Mouse (Mus musculus) kidney, embryonic 16.5 days (tissue): ENCODE measurements around the gene Rorc. TPM values are rescaled to one million over a fixed set of nuclear protein-coding genes. Genes with fewer than 3 reads are reported as not detected.
A peak's percentile ranks its signal among the peaks of the same experiment; 100 is the strongest.

Source experiments
- ATAC-seq: fragments of 200-750 bp; cut with Nextera tagmentation; 2 replicates; pipeline ENCODE4 v1.8.0; 2017; ENCODE audit warnings: moderate TSS enrichment; ENCODE audit not compliant: low FRiP score, low TSS enrichment
- H3K27ac ChIP-seq: fragments of 300-500 bp; sonication (generic); 2 replicates; pipeline ENCODE4 v1.5.1; 2014; ENCODE audit warnings: low read length
- H3K27me3 ChIP-seq: fragments of 300-500 bp; sonication (generic); 2 replicates; pipeline ENCODE4 v1.6.1; 2014; ENCODE audit warnings: low read length, control low read depth, mixed read lengths; ENCODE audit not compliant: insufficient read depth
- H3K36me3 ChIP-seq: fragments of 300-500 bp; sonication (generic); 2 replicates; pipeline ENCODE4 v1.6.1; 2014; ENCODE audit warnings: low read length, control low read depth, mixed read lengths; ENCODE audit not compliant: insufficient read depth
- H3K4me1 ChIP-seq: fragments of 300-500 bp; sonication (generic); 2 replicates; pipeline ENCODE4 v1.6.1; 2014; ENCODE audit warnings: low read length, control low read depth, mixed read lengths; ENCODE audit not compliant: insufficient read depth
- H3K4me2 ChIP-seq: fragments of 300-500 bp; sonication (generic); replicated peaks from 2 replicates; pipeline ENCODE4 v1.6.1; 2014; ENCODE audit warnings: low read depth, low read length
- H3K4me3 ChIP-seq: fragments of 300-500 bp; sonication (generic); 2 replicates; pipeline ENCODE4 v1.5.1; 2014; ENCODE audit warnings: mild to moderate bottlenecking, low read length
- H3K9ac ChIP-seq: fragments of 300-500 bp; sonication (generic); replicated peaks from 2 replicates; pipeline ENCODE4 v1.6.1; 2014; ENCODE audit warnings: low read length
- H3K9me3 ChIP-seq: fragments of 300-500 bp; sonication (generic); 2 replicates; pipeline ENCODE4 v1.6.1; 2016; ENCODE audit warnings: low read length, control low read depth
- WGBS: fragments of 180-500 bp; shearing (Covaris S2); extraction: QIAGEN DNeasy Blood & Tissue Kit; methylation state at CpG from one replicate; pipeline ENCODE4 v1.1.7; 2014; 5-methylcytosine and 5-hydroxymethylcytosine counted together
- polyA plus RNA-seq: library from polyadenylated mRNA; unstranded; fragments of >200 nt; fragmentation: Nextera tagmentation; extraction: Ambion mirVana; gene quantifications from 2 replicates; pipeline ENCODE4 v1.2.1, GENCODE M21; 2015

The Rorc gene
- polyA plus RNA-seq, 1 experiment from 2014 or later, result 14.9 TPM

- 89% methylated on average over 10 of the region's 10 CpGs for WGBS
- H3K4me3 ChIP-seq, result no peak overlapping the region
- H3K27me3 ChIP-seq, result no peaks in the 10 kb centered on the region
- H3K4me1 ChIP-seq, result no peaks in the 10 kb centered on the region
- H3K27ac ChIP-seq, result no peak overlapping the region
- ATAC-seq, result no peak
- no peaks in the 10 kb centered on the region for H3K9me3 ChIP-seq
- no peak overlapping the region for H3K9ac ChIP-seq
- H3K36me3 ChIP-seq, result no peaks in the 10 kb centered on the region
- no peak overlapping the region for H3K4me2 ChIP-seq
Measured at GRCm38 (mm10) chr3:94387391-94387790, 14.8 kb downstream of the Rorc start.

GRCm38 (mm10) chr3:94388047-94388446, 15.5 kb downstream of the Rorc start:
- no peak overlapping the region for H3K9ac ChIP-seq
- no peak overlapping the region for H3K4me2 ChIP-seq
- no peak overlapping the region for H3K27ac ChIP-seq
- WGBS, result 65% methylated on average over 5 of the region's 5 CpGs
- ATAC-seq, result no peak
- H3K4me3 ChIP-seq, result no peak overlapping the region
- H3K36me3 ChIP-seq, result no peaks in the 10 kb centered on the region
- H3K27me3 ChIP-seq, result no peaks in the 10 kb centered on the region
- H3K4me1 ChIP-seq, result no peaks in the 10 kb centered on the region
- no peaks in the 10 kb centered on the region for H3K9me3 ChIP-seq

GRCm38 (mm10) chr3:94389420-94389819, 16.8 kb downstream of the Rorc start:
- no peak overlapping the region for H3K27ac ChIP-seq
- no peaks in the 10 kb centered on the region for H3K36me3 ChIP-seq
- H3K9me3 ChIP-seq, result no peaks in the 10 kb centered on the region
- no peak overlapping the region for H3K4me3 ChIP-seq
- no peak for ATAC-seq
- 95% methylated on average over 16 of the region's 16 CpGs for WGBS
- H3K4me2 ChIP-seq, result no peak overlapping the region
- H3K9ac ChIP-seq, result no peak overlapping the region
- no peaks in the 10 kb centered on the region for H3K27me3 ChIP-seq
- H3K4me1 ChIP-seq, result no peaks in the 10 kb centered on the region

- no peak for ATAC-seq
- no peaks in the 10 kb centered on the region for H3K9me3 ChIP-seq
- no peaks in the 10 kb centered on the region for H3K36me3 ChIP-seq
- H3K4me1 ChIP-seq, result no peaks in the 10 kb centered on the region
- WGBS, result 84% methylated on average over 5 of the region's 5 CpGs
- no peak overlapping the region for H3K27ac ChIP-seq
- no peak overlapping the region for H3K9ac ChIP-seq
- H3K4me3 ChIP-seq, result no peak overlapping the region
- H3K27me3 ChIP-seq, result no peaks in the 10 kb centered on the region
- H3K4me2 ChIP-seq, result no peak overlapping the region
Measured at GRCm38 (mm10) chr3:94391001-94391400, 18.4 kb downstream of the Rorc start.

GRCm38 (mm10) chr3:94392128-94392527, 19.5 kb downstream of the Rorc start:
- no peak overlapping the region for H3K27ac ChIP-seq
- no peak for ATAC-seq

GRCm38 (mm10) chr3:94393049-94393448, 20.5 kb downstream of the Rorc start:
- 68% methylated on average over 4 of the region's 4 CpGs for WGBS
- no peak overlapping the region for H3K9ac ChIP-seq
- no peak overlapping the region for H3K27ac ChIP-seq
- no peak overlapping the region for H3K4me3 ChIP-seq
- no peak for ATAC-seq
- peaks cover 11% of the 10 kb centered on the region for H3K27me3 ChIP-seq
- H3K9me3 ChIP-seq, result no peaks in the 10 kb centered on the region
- no peaks in the 10 kb centered on the region for H3K4me1 ChIP-seq
- H3K4me2 ChIP-seq, result no peak overlapping the region
- H3K36me3 ChIP-seq, result no peaks in the 10 kb centered on the region

More at GRCm38 (mm10) chr3:94392128-94392527, 19.5 kb downstream of the Rorc start:
- H3K4me1 ChIP-seq, result no peaks in the 10 kb centered on the region
- H3K4me3 ChIP-seq, result no peak overlapping the region
- no peaks in the 10 kb centered on the region for H3K9me3 ChIP-seq
- peaks cover 4% of the 10 kb centered on the region; the same call in 1 of the 2 replicates for H3K27me3 ChIP-seq
- H3K4me2 ChIP-seq, result no peak overlapping the region
- no peak overlapping the region for H3K9ac ChIP-seq
- 75% methylated on average over 2 of the region's 2 CpGs for WGBS
- no peaks in the 10 kb centered on the region for H3K36me3 ChIP-seq

GRCm38 (mm10) chr3:94396336-94396735, 23.7 kb downstream of the Rorc start:
- 86% methylated on average over 1 of the region's 1 CpGs for WGBS
- peaks cover 29% of the 10 kb centered on the region for H3K27me3 ChIP-seq
- no peaks in the 10 kb centered on the region for H3K36me3 ChIP-seq
- H3K4me2 ChIP-seq, result no peak overlapping the region
- no peak overlapping the region for H3K9ac ChIP-seq
- H3K4me3 ChIP-seq, result no peak overlapping the region
- H3K9me3 ChIP-seq, result no peaks in the 10 kb centered on the region
- H3K27ac ChIP-seq, result no peak overlapping the region
- ATAC-seq, result no peak
- H3K4me1 ChIP-seq, result no peaks in the 10 kb centered on the region; the same call in 1 of the 2 replicates

GRCm38 (mm10) chr3:94396851-94397250, 24.3 kb downstream of the Rorc start:
- H3K27me3 ChIP-seq, result peaks cover 29% of the 10 kb centered on the region
- no peaks in the 10 kb centered on the region; the same call in 1 of the 2 replicates for H3K4me1 ChIP-seq
- ATAC-seq, result no peak
- 82% methylated on average over 4 of the region's 4 CpGs for WGBS
- H3K27ac ChIP-seq, result no peak overlapping the region
- no peak overlapping the region for H3K4me3 ChIP-seq
- no peaks in the 10 kb centered on the region for H3K9me3 ChIP-seq
- no peak overlapping the region for H3K9ac ChIP-seq
- H3K4me2 ChIP-seq, result no peak overlapping the region
- no peaks in the 10 kb centered on the region for H3K36me3 ChIP-seq

- Histone ChIP-seq H3K36me3 (no peaks in the 10 kb centered on the region), H3K9ac (peak within 1 kb of the TSS; percentile 48), H3K4me1 (no peaks in the 10 kb centered on the region; the same call in 1 of the 2 replicates), H3K4me3 (peak within 1 kb of the TSS; percentile 35), H3K4me2 (peak within 1 kb of the TSS; percentile 59), H3K27ac (no peak within 1 kb of the TSS), H3K27me3 (peaks cover 32% of the 10 kb centered on the region), H3K9me3 (no peaks in the 10 kb centered on the region)
- ATAC-seq, result no peak
- WGBS, result 74% methylated on average over 6 of the region's 6 CpGs
Measured at GRCm38 (mm10) chr3:94398217-94398616, 25.6 kb downstream of the Rorc start, which contains the start of gene Lingo4. Lingo4 (plus strand) TSS chr3:94398517.

GRCm38 (mm10) chr3:94398943-94399481, 26.4 kb downstream of the Rorc start:
- Histone ChIP-seq H3K4me3 (peak overlapping the region; percentile 35), H3K4me2 (peak overlapping the region; percentile 59), H3K4me1 (peaks cover 1% of the 10 kb centered on the region; the same call in 1 of the 2 replicates), H3K27me3 (peaks cover 33% of the 10 kb centered on the region), H3K9me3 (no peaks in the 10 kb centered on the region), H3K9ac (peak overlapping the region; percentile 48), H3K27ac (no peak overlapping the region), H3K36me3 (no peaks in the 10 kb centered on the region)
- ATAC-seq, result no peak; the same call in 1 of the 2 replicates
- WGBS, result 1% methylated on average over 20 of the region's 20 CpGs
